Mouse (Mus musculus) forebrain, embryonic 14.5 days (tissue): ENCODE results near the gene Sik1. TPM values are rescaled to one million over a fixed set of nuclear protein-coding genes. Genes with fewer than 3 reads are reported as not detected.

Source experiments
- ATAC-seq: fragments of 200-750 bp; cut with Nextera tagmentation; 2 replicates; pipeline ENCODE4 v1.8.0; 2017; ENCODE audit warnings: mild to moderate bottlenecking, moderate library complexity
- DNase-seq: peaks from one replicate; pipeline ENCODE4 v3.0.0-alpha.2; 2015; ENCODE audit warnings: low spot score
- H3K27ac ChIP-seq: fragments of 300-500 bp; sonication (generic); 2 replicates; pipeline ENCODE4 v1.5.1; 2014; ENCODE audit warnings: low read depth, mild to moderate bottlenecking, control low read depth, low read length, moderate library complexity
- H3K27me3 ChIP-seq: fragments of 300-500 bp; sonication (generic); replicated peaks from 2 replicates; pipeline ENCODE4 v1.6.1; 2014; ENCODE audit warnings: low read length, control low read depth, mixed read lengths; ENCODE audit not compliant: control insufficient read depth, insufficient read depth
- H3K36me3 ChIP-seq: fragments of 300-500 bp; sonication (generic); 2 replicates; pipeline ENCODE4 v1.6.1; 2014; ENCODE audit warnings: low read length, control low read depth; ENCODE audit not compliant: control insufficient read depth, insufficient read depth
- H3K4me1 ChIP-seq: fragments of 300-500 bp; sonication (generic); 2 replicates; pipeline ENCODE4 v1.6.1; 2014; ENCODE audit warnings: antibody characterized with exemption, low read length, control low read depth; ENCODE audit not compliant: control insufficient read depth, insufficient read depth
- H3K4me2 ChIP-seq: fragments of 300-500 bp; sonication (generic); 2 replicates; pipeline ENCODE4 v1.6.1; 2014; ENCODE audit warnings: mild to moderate bottlenecking, control low read depth, low read length
- H3K4me3 ChIP-seq: fragments of 300-500 bp; sonication (generic); 2 replicates; pipeline ENCODE4 v1.5.1; 2014; ENCODE audit warnings: low read depth, low read length, control low read depth
- H3K9ac ChIP-seq: fragments of 300-500 bp; sonication (generic); 2 replicates; pipeline ENCODE4 v1.6.1; 2014; ENCODE audit warnings: mild to moderate bottlenecking, low read length, control low read depth, moderate library complexity
- H3K9me3 ChIP-seq: fragments of 300-500 bp; sonication (generic); replicated peaks from 2 replicates; pipeline ENCODE4 v1.6.1; 2016; ENCODE audit warnings: low read length, control low read depth, mixed read lengths; ENCODE audit not compliant: control insufficient read depth
- WGBS: fragments of 180-500 bp; shearing (Covaris S2); extraction: QIAGEN DNeasy Blood & Tissue Kit; methylation state at CpG from one replicate; pipeline ENCODE4 v1.1.7; 2014; 5-methylcytosine and 5-hydroxymethylcytosine counted together
- polyA plus RNA-seq: library from polyadenylated mRNA; unstranded; fragments of >200 nt; fragmentation: Nextera tagmentation; extraction: Ambion mirVana; gene quantifications from 2 replicates; pipeline ENCODE4 v1.2.1, GENCODE M21; 2014

The Sik1 gene
- polyA plus RNA-seq, 1 experiment from 2014 or later: 12.2 TPM

DNA sequence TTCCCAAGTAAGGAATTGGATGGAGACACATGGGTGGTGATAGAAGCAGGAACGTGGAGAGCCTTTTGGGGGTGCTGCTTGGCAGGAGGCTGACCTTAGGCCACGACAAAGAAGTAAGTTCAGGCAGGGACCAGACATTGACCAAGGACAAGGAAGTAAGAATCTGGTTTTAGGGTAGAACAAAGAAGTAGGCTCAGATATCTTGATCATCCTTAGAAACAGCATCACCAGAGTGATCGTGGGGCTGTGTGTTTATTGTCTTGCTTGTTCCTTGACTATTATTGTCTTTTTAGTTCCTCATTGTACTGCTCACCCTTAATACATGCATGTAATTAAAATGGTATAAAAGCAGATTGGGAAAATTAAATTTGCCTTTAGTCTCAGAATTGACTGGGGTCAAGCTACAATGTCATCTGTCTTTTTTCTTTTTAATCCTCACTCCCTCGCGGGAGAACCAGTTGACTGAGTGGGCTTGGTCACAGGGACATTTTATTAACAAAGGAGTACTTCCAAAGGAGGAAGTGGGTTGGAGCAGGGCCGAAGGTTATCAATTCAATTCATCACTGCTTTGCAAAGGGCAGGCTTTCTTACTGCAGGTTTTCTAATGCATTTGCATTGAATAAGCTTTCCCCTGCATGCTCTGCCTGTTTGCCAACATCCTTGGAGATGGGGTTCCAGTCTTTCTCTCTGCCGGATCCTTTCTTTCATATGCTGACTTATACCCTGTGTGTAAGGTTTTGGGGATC, 53.2 kb downstream of the Sik1 start:
- Histone ChIP-seq H3K4me1 (no peaks in the 10 kb centered on the region), H3K36me3 (no peaks in the 10 kb centered on the region), H3K4me3 (no peak overlapping the region), H3K9me3 (no peaks in the 10 kb centered on the region), H3K27ac (no peak overlapping the region), H3K9ac (no peak overlapping the region), H3K27me3 (no peaks in the 10 kb centered on the region), H3K4me2 (no peak overlapping the region)
- ATAC-seq: no peak
- 65% methylated on average over 7 of the region's 7 CpGs for WGBS
- no peak for DNase-seq

DNA sequence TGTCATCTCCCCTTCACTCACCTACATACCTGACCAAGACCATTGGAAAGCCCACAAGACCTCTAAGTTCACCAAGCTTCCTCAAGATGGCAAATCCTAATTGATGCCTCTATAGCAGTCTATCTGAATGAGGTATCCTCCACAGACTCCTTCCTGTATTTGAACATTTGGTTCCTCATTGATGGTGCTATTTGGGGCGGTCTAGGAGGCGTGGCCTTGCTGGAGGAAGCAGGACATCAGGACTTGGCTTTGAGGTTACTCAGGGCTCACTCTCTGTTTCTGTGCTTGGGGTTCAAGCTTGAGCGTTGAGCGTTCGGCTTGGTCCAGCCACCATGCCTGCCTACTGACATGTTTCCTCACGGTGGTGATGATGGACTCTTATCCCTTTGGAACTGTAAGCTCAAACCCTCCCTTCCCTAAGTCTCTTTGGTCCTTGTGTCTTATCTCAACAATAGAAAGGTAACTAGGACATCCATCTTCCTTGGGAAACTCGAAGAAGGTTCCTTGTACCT, 54.7 kb downstream of the Sik1 start:
- WGBS: 95% methylated on average over 7 of the region's 7 CpGs
- no peak overlapping the region for H3K4me3 ChIP-seq
- ATAC-seq: no peak
- H3K27me3 ChIP-seq: no peaks in the 10 kb centered on the region
- no peaks in the 10 kb centered on the region for H3K4me1 ChIP-seq
- no peaks in the 10 kb centered on the region for H3K9me3 ChIP-seq
- no peaks in the 10 kb centered on the region for H3K36me3 ChIP-seq
- no peak overlapping the region for H3K27ac ChIP-seq
- H3K4me2 ChIP-seq: no peak overlapping the region
- no peak for DNase-seq
- no peak overlapping the region for H3K9ac ChIP-seq

DNA sequence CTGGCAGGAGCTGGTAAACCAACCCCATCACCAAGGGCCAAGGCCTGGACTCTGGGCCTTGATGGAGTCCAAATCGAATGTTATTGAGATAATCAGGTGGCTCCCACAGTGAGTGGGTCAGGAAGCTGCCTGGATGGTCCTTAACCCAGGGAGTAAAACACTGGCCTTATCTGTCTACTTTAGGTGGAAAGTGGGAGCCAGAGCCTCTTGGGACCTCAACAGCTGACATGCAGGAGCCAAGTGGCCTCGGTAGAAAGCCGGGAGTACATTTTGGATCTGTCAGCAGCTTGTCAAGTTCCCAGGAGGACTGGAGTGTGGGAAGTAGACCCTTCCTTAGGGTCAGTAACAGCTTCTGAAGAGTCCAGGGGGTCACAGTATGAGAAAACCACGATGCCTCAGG, 59.7 kb downstream of the Sik1 start:
- ATAC-seq (no peak), DNase-seq (no peak)
- no peak overlapping the region for H3K9ac ChIP-seq
- no peaks in the 10 kb centered on the region for H3K27me3 ChIP-seq
- H3K9me3 ChIP-seq: no peaks in the 10 kb centered on the region
- WGBS: 86% methylated on average over 4 of the region's 4 CpGs
- H3K4me1 ChIP-seq: peaks cover 9% of the 10 kb centered on the region
- H3K4me3 ChIP-seq: no peak overlapping the region
- H3K4me2 ChIP-seq: no peak overlapping the region
- H3K27ac ChIP-seq: no peak overlapping the region
- H3K36me3 ChIP-seq: no peaks in the 10 kb centered on the region

Other genes starting within 250 kb of the Sik1 start
- 5.6 and 6.1 TPM in 2 replicates for gene Cbs, start 218.6 kb downstream of the Sik1 start, polyA plus RNA-seq
- 165 and 172 TPM in 2 replicates for gene U2af1, start 196.9 kb downstream of the Sik1 start, polyA plus RNA-seq
- gene Cryaa, start 178.0 kb downstream of the Sik1 start, polyA plus RNA-seq: 0.14 TPM in 1 of 2 replicates, not detected in the other
- gene Rrp1b, start 180.3 kb upstream of the Sik1 start, polyA plus RNA-seq: 29.0 and 29.5 TPM in 2 replicates
- gene Hsf2bp, start 180.5 kb upstream of the Sik1 start, polyA plus RNA-seq: 0.33 and 0.62 TPM in 2 replicates